Mouse (Mus musculus) intestine, embryonic 15.5 days (tissue): Measurements from ENCODE around the gene Yipf2. TPM values are rescaled to one million over a fixed set of nuclear protein-coding genes. Genes with fewer than 3 reads are reported as not detected.
A peak's percentile ranks its signal among the peaks of the same experiment; 100 is the strongest.

Experiments
- ATAC-seq: fragments of 200-750 bp; cut with Nextera tagmentation; 2 replicates; pipeline ENCODE4 v1.8.0; 2017; ENCODE audit warnings: moderate TSS enrichment, moderate library complexity
- H3K27ac ChIP-seq: fragments of 300-500 bp; sonication (generic); 2 replicates; pipeline ENCODE4 v1.5.1; 2015; ENCODE audit warnings: mild to moderate bottlenecking, inconsistent platforms
- H3K27me3 ChIP-seq: fragments of 300-500 bp; sonication (generic); replicated peaks from 2 replicates; pipeline ENCODE4 v1.6.1; 2015; ENCODE audit warnings: inconsistent platforms
- H3K36me3 ChIP-seq: fragments of 300-500 bp; sonication (generic); 2 replicates; pipeline ENCODE4 v1.6.1; 2015; ENCODE audit warnings: inconsistent platforms
- H3K4me1 ChIP-seq: fragments of 300-500 bp; sonication (generic); replicated peaks from 2 replicates; pipeline ENCODE4 v1.6.1; 2015; ENCODE audit warnings: inconsistent platforms
- H3K4me2 ChIP-seq: fragments of 300-500 bp; sonication (generic); replicated peaks from 2 replicates; pipeline ENCODE4 v1.6.1; 2015; ENCODE audit warnings: mild to moderate bottlenecking, inconsistent platforms
- H3K4me3 ChIP-seq: fragments of 300-500 bp; sonication (generic); replicated peaks from 2 replicates; pipeline ENCODE4 v1.5.1; 2015; ENCODE audit warnings: inconsistent platforms
- H3K9ac ChIP-seq: fragments of 300-500 bp; sonication (generic); 2 replicates; pipeline ENCODE4 v1.6.1; 2015; ENCODE audit warnings: inconsistent platforms
- H3K9me3 ChIP-seq: fragments of 300-500 bp; sonication (generic); 2 replicates; pipeline ENCODE4 v1.6.1; 2016; ENCODE audit warnings: inconsistent platforms
- WGBS: fragments of 180-500 bp; shearing (Covaris S2); methylation state at CpG from one replicate; pipeline ENCODE4 v1.1.7; 2015; 5-methylcytosine and 5-hydroxymethylcytosine counted together
- polyA plus RNA-seq: library from polyadenylated mRNA; unstranded; fragments of >200 nt; fragmentation: Nextera tagmentation; extraction: Ambion mirVana; gene quantifications from 2 replicates; pipeline ENCODE4 v1.2.1, GENCODE M21; 2015

The Yipf2 gene
- polyA plus RNA-seq, 1 experiment from 2014 or later, result 25.2 TPM

DNA sequence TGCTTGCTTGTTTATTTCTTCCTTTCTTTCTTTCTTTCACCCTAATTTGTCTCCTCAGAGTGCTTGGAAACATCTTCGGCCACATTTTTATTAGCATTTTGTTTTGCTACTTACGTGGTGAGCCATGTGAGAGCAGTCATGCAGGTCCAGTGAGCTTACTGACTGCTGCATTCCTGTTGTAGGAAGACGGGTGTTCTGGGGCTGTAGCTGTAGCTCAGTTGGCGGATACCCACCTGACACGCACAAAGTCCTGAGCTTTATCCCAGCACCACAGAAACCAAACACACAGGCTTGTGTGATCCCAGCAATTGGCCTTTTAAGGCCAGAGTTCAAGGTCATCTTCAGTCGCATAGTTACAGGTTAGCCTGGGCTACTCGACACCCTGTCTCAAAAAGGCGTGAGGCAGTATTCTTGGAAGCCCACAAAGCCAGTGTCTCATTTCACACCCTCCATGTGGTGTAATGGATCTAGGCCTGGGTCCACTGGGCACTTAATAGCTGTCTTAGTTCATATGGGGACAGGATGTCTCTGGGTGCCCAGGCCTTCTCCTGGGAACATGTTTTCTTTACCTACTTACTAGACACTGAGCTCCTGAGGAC lies 23.9 kb downstream of the Yipf2 start:
- Histone ChIP-seq H3K27me3 (no peaks in the 10 kb centered on the region), H3K4me2 (no peak overlapping the region), H3K9ac (no peak overlapping the region), H3K4me3 (no peak overlapping the region), H3K9me3 (no peaks in the 10 kb centered on the region), H3K4me1 (no peaks in the 10 kb centered on the region), H3K27ac (no peak overlapping the region), H3K36me3 (peaks cover 17% of the 10 kb centered on the region)
- ATAC-seq, result no peak
- WGBS, result 83% methylated on average over 8 of the region's 8 CpGs

DNA sequence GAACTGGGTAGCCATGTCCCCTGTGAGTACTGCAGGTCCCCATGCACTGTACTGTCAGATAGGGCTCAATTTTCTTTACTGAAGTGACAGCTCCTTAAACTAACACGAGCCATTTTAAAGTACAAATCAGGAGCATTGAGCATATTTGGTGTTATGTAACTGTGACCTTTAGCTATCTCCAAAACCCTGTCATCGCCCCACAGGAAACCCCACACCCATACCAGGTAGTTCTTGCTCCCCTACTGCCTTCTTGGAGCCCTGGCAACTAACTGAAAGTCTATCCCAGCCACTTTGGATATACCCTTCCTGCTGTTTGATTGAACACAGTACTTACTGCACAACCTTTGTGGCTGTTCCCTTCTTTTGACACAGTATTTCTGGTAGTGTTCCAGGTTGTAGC lies 25.6 kb downstream of the Yipf2 start:
- 83% methylated on average over 2 of the region's 2 CpGs for WGBS
- Histone ChIP-seq H3K4me2 (no peak overlapping the region), H3K4me1 (no peaks in the 10 kb centered on the region), H3K27me3 (no peaks in the 10 kb centered on the region), H3K27ac (no peak overlapping the region), H3K36me3 (peaks cover 17% of the 10 kb centered on the region), H3K9ac (no peak overlapping the region), H3K4me3 (no peak overlapping the region), H3K9me3 (no peaks in the 10 kb centered on the region)
- no peak for ATAC-seq

- H3K4me2 ChIP-seq, result no peak overlapping the region
- no peak overlapping the region for H3K4me3 ChIP-seq
- 94% methylated on average over 1 of the region's 1 CpGs for whole genome bisulfite sequencing
- ATAC-seq, result no peak
- no peak overlapping the region for H3K27ac ChIP-seq
- no peak overlapping the region for H3K9ac ChIP-seq
- H3K27me3 ChIP-seq, result no peaks in the 10 kb centered on the region
- no peaks in the 10 kb centered on the region for H3K9me3 ChIP-seq
- no peaks in the 10 kb centered on the region for H3K4me1 ChIP-seq
- H3K36me3 ChIP-seq, result peaks cover 16% of the 10 kb centered on the region
Observed at GRCm38 (mm10) chr9:21566538-21566937, 26.1 kb downstream of the Yipf2 start.

GRCm38 (mm10) chr9:21565004-21565586 lies 27.5 kb downstream of the Yipf2 start:
- Histone ChIP-seq H3K36me3 (peaks cover 5% of the 10 kb centered on the region; the same call in 1 of the 2 replicates), H3K9ac (no peak overlapping the region), H3K27ac (no peak overlapping the region), H3K4me1 (no peaks in the 10 kb centered on the region), H3K4me2 (no peak overlapping the region), H3K9me3 (no peaks in the 10 kb centered on the region), H3K27me3 (no peaks in the 10 kb centered on the region), H3K4me3 (no peak overlapping the region)
- ATAC-seq, result no peak
- WGBS, result 77% methylated on average over 4 of the region's 4 CpGs

GRCm38 (mm10) chr9:21564420-21564819 lies 28.2 kb downstream of the Yipf2 start:
- no peak for ATAC-seq

GRCm38 (mm10) chr9:21559151-21559550 lies 33.5 kb downstream of the Yipf2 start:
- Histone ChIP-seq H3K27ac (no peak overlapping the region), H3K9ac (no peak overlapping the region), H3K9me3 (no peaks in the 10 kb centered on the region), H3K36me3 (no peaks in the 10 kb centered on the region; the same call in 1 of the 2 replicates), H3K4me1 (peaks cover 21% of the 10 kb centered on the region), H3K4me3 (no peak overlapping the region), H3K4me2 (no peak overlapping the region), H3K27me3 (no peaks in the 10 kb centered on the region)
- ATAC-seq, result no peak
- 93% methylated on average over 3 of the region's 3 CpGs for WGBS

More at GRCm38 (mm10) chr9:21564420-21564819, 28.2 kb downstream of the Yipf2 start:
- Histone ChIP-seq H3K4me1 (no peaks in the 10 kb centered on the region), H3K27ac (no peak overlapping the region), H3K4me3 (no peak overlapping the region), H3K27me3 (no peaks in the 10 kb centered on the region), H3K9me3 (no peaks in the 10 kb centered on the region), H3K4me2 (no peak overlapping the region), H3K36me3 (no peaks in the 10 kb centered on the region), H3K9ac (no peak overlapping the region)
- 72% methylated on average over 1 of the region's 1 CpGs for WGBS

DNA sequence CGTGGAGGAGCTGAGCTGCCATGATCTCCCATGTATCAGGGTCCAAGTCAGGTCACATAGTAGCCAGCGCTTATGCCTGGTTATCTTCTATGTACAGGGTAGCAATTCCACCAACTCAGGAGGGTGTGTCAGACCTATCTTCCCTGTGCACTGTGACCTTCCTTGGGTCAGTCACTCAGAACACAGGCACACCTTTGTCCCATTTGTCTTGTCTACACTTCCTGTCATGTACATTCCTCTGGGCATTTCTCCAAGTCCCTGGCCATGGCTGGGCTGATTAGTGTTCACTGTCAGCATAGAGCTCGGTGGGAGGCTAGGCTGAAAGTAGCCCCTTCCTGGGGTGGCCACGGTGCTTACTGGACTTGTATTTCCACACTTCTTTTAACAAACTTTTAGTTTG lies 34.3 kb downstream of the Yipf2 start:
- no peaks in the 10 kb centered on the region for H3K9me3 ChIP-seq
- 57% methylated on average over 4 of the region's 4 CpGs for WGBS
- no peak overlapping the region for H3K9ac ChIP-seq
- no peak overlapping the region for H3K4me2 ChIP-seq
- ATAC-seq, result peak; percentile 93
- H3K4me1 ChIP-seq, result peaks cover 21% of the 10 kb centered on the region
- H3K36me3 ChIP-seq, result no peaks in the 10 kb centered on the region; the same call in 1 of the 2 replicates
- no peak overlapping the region for H3K4me3 ChIP-seq
- peak overlapping the region; percentile 32; the same call in 1 of the 2 replicates for H3K27ac ChIP-seq
- no peaks in the 10 kb centered on the region for H3K27me3 ChIP-seq

DNA sequence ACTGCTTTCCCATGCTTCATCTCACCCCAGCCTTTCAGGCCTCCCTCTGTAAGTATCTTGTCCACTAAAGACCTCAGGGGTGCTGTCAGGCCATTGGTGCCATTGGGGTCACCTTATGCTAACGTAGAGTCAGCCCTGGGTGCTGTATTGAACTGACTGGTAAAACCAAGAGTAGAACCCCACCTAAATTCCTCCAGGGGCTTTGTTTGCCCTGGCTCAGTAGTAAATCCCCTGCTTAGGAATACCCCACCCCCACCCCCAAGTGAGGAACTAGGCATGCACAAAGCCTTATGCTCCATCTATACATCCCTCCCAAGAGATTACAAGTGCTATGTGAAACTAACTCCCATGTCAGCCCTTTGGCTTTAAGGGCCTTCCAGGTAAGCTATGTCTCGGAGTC lies 35.1 kb downstream of the Yipf2 start:
- Histone ChIP-seq H3K4me1 (peaks cover 21% of the 10 kb centered on the region), H3K27me3 (no peaks in the 10 kb centered on the region), H3K36me3 (no peaks in the 10 kb centered on the region; the same call in 1 of the 2 replicates), H3K27ac (no peak overlapping the region), H3K4me3 (no peak overlapping the region), H3K9me3 (no peaks in the 10 kb centered on the region), H3K4me2 (no peak overlapping the region), H3K9ac (no peak overlapping the region)
- ATAC-seq, result no peak
- WGBS, result 86% methylated on average over 2 of the region's 2 CpGs

DNA sequence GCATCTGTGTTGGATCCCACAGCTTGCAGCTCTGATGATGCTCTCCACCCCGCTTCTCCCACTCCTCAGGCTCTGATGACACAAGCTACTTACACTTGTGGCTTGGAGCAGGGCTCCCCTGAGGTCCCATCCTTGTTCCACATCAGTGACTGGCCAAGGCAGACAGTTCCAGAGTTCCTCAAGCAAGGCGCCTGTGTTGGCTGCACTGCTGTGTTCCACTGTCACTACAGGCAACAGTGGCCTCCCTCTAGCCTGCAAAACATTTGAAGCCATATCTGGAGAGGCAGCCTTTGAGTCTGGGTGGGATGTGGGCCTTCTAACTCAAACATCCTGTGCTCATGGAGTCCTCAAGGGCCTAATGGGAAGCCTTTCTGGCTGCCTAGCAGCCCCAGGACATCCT lies 35.6 kb downstream of the Yipf2 start:
- Histone ChIP-seq H3K9me3 (no peaks in the 10 kb centered on the region), H3K4me2 (no peak overlapping the region), H3K27ac (no peak overlapping the region), H3K27me3 (no peaks in the 10 kb centered on the region), H3K36me3 (no peaks in the 10 kb centered on the region; the same call in 1 of the 2 replicates), H3K4me3 (no peak overlapping the region), H3K9ac (no peak overlapping the region), H3K4me1 (peaks cover 21% of the 10 kb centered on the region)
- WGBS, result 93% methylated on average over 2 of the region's 2 CpGs
- ATAC-seq, result no peak

DNA sequence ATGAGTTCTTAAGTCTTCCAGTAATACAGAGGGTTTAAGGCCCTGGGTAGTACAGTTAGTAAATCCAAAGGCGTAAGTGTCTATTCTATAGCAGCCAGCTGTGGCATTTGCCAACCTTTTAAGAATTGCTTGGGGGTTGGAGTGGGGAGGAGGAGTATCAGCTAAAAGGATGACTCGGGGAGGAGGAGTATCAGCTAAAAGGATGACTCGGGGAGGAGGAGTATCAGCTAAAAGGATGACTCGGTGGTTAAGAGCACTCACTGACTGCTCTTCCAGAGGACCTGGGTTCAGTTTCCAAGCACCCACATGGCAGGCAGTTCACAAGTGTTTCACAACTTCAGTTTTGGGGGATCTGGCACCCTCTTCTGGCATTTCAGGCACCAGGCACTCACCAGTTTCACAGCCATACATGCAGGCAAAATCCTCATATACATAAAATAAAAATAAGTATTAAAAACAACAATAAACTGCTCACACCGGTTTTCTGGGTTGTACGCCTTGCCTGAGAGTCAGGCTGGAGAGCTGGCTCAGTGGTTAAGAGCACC lies 37.4 kb downstream of the Yipf2 start:
- 87% methylated on average over 6 of the region's 6 CpGs for WGBS
- H3K4me2 ChIP-seq, result no peak overlapping the region
- no peak overlapping the region for H3K9ac ChIP-seq
- H3K27me3 ChIP-seq, result no peaks in the 10 kb centered on the region
- H3K4me1 ChIP-seq, result peaks cover 21% of the 10 kb centered on the region
- no peaks in the 10 kb centered on the region for H3K9me3 ChIP-seq
- no peaks in the 10 kb centered on the region; the same call in 1 of the 2 replicates for H3K36me3 ChIP-seq
- no peak overlapping the region for H3K4me3 ChIP-seq
- H3K27ac ChIP-seq, result no peak overlapping the region
- ATAC-seq, result no peak

DNA sequence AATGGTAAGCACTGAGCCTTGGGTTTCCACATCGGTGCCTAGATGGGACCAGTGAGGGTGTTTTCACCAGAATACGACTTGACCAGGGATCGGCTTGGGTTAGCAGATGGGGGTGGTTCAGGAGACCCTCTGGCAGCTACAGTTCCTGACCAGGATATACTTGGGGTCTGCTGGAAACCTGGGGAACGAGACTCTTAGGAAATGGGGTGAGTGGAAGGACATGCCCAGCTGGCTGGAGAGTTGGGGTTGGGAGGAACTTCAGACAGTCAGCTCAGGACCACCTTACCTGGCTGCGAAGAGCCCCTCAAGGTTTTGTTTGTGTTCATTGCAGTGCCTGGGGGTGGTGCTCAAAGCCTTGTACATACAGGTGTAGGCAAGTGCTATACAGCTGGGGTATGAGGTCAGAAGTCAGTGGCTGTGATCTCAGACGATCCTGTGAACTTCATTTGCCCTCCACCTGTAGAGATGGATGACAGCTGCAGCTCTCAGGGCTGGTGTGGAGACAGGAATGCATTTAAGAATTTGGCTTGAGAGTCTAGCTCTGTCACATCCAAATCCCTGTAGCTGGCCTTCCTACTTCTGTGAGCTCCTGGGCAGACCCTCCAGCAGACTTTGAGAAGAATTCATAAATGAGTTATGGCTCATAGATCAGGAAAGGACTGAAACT lies 38.9 kb downstream of the Yipf2 start:
- H3K4me1 ChIP-seq, result peaks cover 17% of the 10 kb centered on the region
- no peak overlapping the region for H3K4me2 ChIP-seq
- no peak overlapping the region for H3K9ac ChIP-seq
- WGBS, result 84% methylated on average over 6 of the region's 6 CpGs
- H3K9me3 ChIP-seq, result no peaks in the 10 kb centered on the region
- H3K36me3 ChIP-seq, result no peaks in the 10 kb centered on the region; the same call in 1 of the 2 replicates
- no peak for ATAC-seq
- no peak overlapping the region for H3K4me3 ChIP-seq
- no peak overlapping the region for H3K27ac ChIP-seq
- H3K27me3 ChIP-seq, result no peaks in the 10 kb centered on the region

DNA sequence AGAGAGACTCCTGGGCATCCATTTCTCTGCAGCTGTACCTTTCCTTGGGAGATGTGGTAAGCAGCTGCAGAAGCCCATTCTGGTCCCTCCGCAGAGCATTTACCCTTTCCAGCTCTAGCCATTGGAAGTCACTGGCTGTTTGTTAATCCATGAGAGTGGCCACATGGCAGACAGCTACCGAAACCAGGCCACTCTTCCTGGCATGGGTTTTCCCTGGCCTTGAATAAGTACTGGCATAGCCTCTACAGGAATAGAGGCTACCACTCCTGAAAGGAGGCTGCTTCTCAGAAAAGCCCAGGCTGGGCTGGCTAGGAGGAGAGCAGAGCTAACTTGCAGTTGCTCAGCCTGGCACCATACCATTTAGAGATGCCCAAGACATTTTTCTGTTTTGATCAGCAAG lies 41.6 kb downstream of the Yipf2 start:
- 95% methylated on average over 2 of the region's 2 CpGs for WGBS
- Histone ChIP-seq H3K36me3 (no peaks in the 10 kb centered on the region; the same call in 1 of the 2 replicates), H3K4me3 (no peak overlapping the region), H3K9me3 (no peaks in the 10 kb centered on the region), H3K4me1 (peaks cover 7% of the 10 kb centered on the region; the same call in 1 of the 2 replicates), H3K27ac (no peak overlapping the region), H3K27me3 (no peaks in the 10 kb centered on the region), H3K9ac (no peak overlapping the region), H3K4me2 (no peak overlapping the region)
- ATAC-seq, result no peak
